Mouse (Mus musculus) hindbrain, embryonic 11.5 days (tissue): Measurements from ENCODE around the gene Prickle2. TPM values are rescaled to one million over a fixed set of nuclear protein-coding genes. Genes with fewer than 3 reads are reported as not detected.
A peak's percentile ranks its signal among the peaks of the same experiment; 100 is the strongest.

Experiments
- ATAC-seq: fragments of 200-750 bp; cut with Nextera tagmentation; 2 replicates; pipeline ENCODE4 v1.8.0; 2017; ENCODE audit warnings: mild to moderate bottlenecking, moderate TSS enrichment, moderate library complexity; ENCODE audit not compliant: low FRiP score
- DNase-seq: peaks from one replicate; pipeline ENCODE4 v3.0.0-alpha.2; 2015; ENCODE audit warnings: low spot score
- H3K27ac ChIP-seq: fragments of 300-500 bp; sonication (generic); 2 replicates; pipeline ENCODE4 v1.5.1; 2014; ENCODE audit warnings: mild to moderate bottlenecking, low read depth, low read length
- H3K27me3 ChIP-seq: fragments of 300-500 bp; sonication (generic); 2 replicates; pipeline ENCODE4 v1.6.1; 2014; ENCODE audit warnings: mild to moderate bottlenecking, low read length, moderate library complexity, mixed read lengths; ENCODE audit not compliant: control insufficient read depth, insufficient read depth
- H3K36me3 ChIP-seq: fragments of 300-500 bp; sonication (generic); 2 replicates; pipeline ENCODE4 v1.6.1; 2014; ENCODE audit warnings: mild to moderate bottlenecking, low read length, moderate library complexity, mixed read lengths; ENCODE audit not compliant: control insufficient read depth, insufficient read depth
- H3K4me1 ChIP-seq: fragments of 300-500 bp; sonication (generic); replicated peaks from 2 replicates; pipeline ENCODE4 v1.6.1; 2014; ENCODE audit warnings: low read length, mixed read lengths; ENCODE audit not compliant: control insufficient read depth, insufficient read depth
- H3K4me2 ChIP-seq: fragments of 300-500 bp; sonication (generic); replicated peaks from 2 replicates; pipeline ENCODE4 v1.6.1; 2014; ENCODE audit warnings: mild to moderate bottlenecking, low read depth, low read length
- H3K4me3 ChIP-seq: fragments of 300-500 bp; sonication (generic); 2 replicates; pipeline ENCODE4 v1.5.1; 2014; ENCODE audit warnings: low read depth, low read length
- H3K9ac ChIP-seq: fragments of 300-500 bp; sonication (generic); 2 replicates; pipeline ENCODE4 v1.6.1; 2014; ENCODE audit warnings: low read depth, low read length
- H3K9me3 ChIP-seq: fragments of 300-500 bp; sonication (generic); 2 replicates; pipeline ENCODE4 v1.6.1; 2016; ENCODE audit warnings: low read length; ENCODE audit not compliant: control insufficient read depth
- WGBS: fragments of 180-500 bp; shearing (Covaris S2); extraction: QIAGEN DNeasy Blood & Tissue Kit; methylation state at CpG from one replicate; pipeline ENCODE4 v1.1.7; 2014; 5-methylcytosine and 5-hydroxymethylcytosine counted together
- polyA plus RNA-seq: library from polyadenylated mRNA; unstranded; fragments of >200 nt; fragmentation: Nextera tagmentation; extraction: Ambion mirVana; gene quantifications from 2 replicates; pipeline ENCODE4 v1.2.1, GENCODE M21; 2014

The Prickle2 gene
- polyA plus RNA-seq, 1 experiment from 2014 or later = 10.0 TPM

GRCm38 (mm10) chr6:92451421-92451820 is 254.5 kb downstream of the Prickle2 start:
- Histone ChIP-seq H3K36me3 (no peaks in the 10 kb centered on the region), H3K4me3 (no peak overlapping the region), H3K27ac (no peak overlapping the region), H3K4me1 (0 out of 2 replicates have a peak, but pooled peaks cover 2% of the 10 kb centered on the region), H3K27me3 (no peaks in the 10 kb centered on the region), H3K9ac (no peak overlapping the region), H3K4me2 (no peak overlapping the region), H3K9me3 (no peaks in the 10 kb centered on the region)
- DNase-seq (no peak), ATAC-seq (no peak)
- 20% methylated on average over 1 of the region's 1 CpGs for WGBS

DNA sequence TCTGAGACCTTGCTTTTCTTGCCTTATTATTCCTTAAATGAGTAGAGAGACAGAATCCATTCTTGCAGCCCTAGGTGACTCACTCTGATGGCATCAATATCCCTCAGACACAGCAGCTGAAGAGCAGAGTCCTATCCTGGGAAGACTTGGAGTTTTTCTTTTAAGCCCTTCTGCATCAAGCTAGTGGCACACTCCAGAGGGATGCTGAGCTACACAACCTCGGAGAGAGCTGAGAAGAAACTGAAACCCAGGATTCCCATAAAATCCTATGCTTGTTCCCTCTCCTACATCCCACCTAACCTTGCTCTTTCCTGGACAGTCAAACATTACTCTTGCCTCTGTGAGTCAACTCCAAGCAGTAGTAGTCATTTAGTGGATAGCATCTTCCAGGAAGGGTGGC is 256.0 kb downstream of the Prickle2 start:
- no peak overlapping the region for H3K4me3 ChIP-seq
- WGBS = 91% methylated on average over 1 of the region's 1 CpGs
- DNase-seq (no peak), ATAC-seq (no peak)
- no peak overlapping the region for H3K9ac ChIP-seq
- H3K4me2 ChIP-seq = no peak overlapping the region
- 0 out of 2 replicates have a peak, but pooled peaks cover 2% of the 10 kb centered on the region for H3K4me1 ChIP-seq
- no peaks in the 10 kb centered on the region for H3K27me3 ChIP-seq
- no peaks in the 10 kb centered on the region for H3K9me3 ChIP-seq
- no peak overlapping the region for H3K27ac ChIP-seq
- no peaks in the 10 kb centered on the region for H3K36me3 ChIP-seq

DNA sequence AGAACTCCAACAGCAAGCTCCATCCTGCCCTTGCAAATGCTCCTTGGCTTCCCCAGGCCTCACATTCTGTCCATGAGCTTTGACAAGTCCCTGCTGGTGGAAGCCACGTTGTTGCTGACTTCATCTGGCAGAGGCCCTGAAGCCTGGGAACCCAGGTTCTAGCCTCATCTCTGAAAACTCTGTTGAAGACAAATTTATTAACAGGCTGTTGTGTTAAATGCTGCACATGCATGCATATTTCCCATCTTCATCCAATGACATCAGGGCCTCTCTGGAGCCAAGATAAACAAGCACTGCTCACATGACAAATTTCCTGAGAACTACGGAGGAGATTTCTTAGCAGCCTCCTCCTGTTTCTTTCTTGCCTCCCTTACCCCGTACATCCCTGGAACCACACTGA is 259.3 kb downstream of the Prickle2 start:
- H3K36me3 ChIP-seq = no peaks in the 10 kb centered on the region
- WGBS = 73% methylated on average over 3 of the region's 3 CpGs

DNA sequence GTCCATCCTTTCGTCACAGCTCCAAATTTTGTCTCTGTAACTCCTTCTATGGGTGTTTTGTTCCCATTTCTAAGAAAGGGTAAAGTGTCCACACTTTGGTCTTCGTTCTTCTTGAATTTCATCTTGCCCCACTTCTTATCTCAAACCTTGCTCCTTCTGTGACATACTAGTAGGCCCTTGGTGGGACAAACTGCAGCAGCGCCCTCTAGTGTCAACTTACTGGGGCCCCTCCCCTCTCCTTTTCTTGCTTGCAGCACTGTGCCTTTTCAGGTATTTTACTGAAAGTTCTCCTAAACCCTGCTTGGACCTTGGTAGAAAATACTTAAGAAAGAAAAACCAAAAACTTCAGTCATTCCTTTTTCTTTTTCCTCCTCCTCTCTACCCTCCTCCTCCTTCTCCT is 264.8 kb downstream of the Prickle2 start:
- no peak overlapping the region for H3K9ac ChIP-seq
- H3K36me3 ChIP-seq = no peaks in the 10 kb centered on the region
- DNase-seq = peak; percentile 27
- no peak overlapping the region for H3K4me2 ChIP-seq
- 48% methylated on average over 2 of the region's 3 CpGs for WGBS
- no peak overlapping the region for H3K27ac ChIP-seq
- no peaks in the 10 kb centered on the region for H3K27me3 ChIP-seq
- no peak overlapping the region for H3K4me3 ChIP-seq
- no peaks in the 10 kb centered on the region for H3K9me3 ChIP-seq
- no peaks in the 10 kb centered on the region for H3K4me1 ChIP-seq
- no peak for ATAC-seq

More for the DNA sequence above, 259.3 kb downstream of the Prickle2 start:
- H3K4me3 ChIP-seq = no peak overlapping the region
- no peaks in the 10 kb centered on the region for H3K27me3 ChIP-seq
- no peaks in the 10 kb centered on the region for H3K9me3 ChIP-seq
- H3K4me2 ChIP-seq = no peak overlapping the region
- no peaks in the 10 kb centered on the region for H3K4me1 ChIP-seq
- DNase-seq (no peak), ATAC-seq (no peak)
- H3K27ac ChIP-seq = no peak overlapping the region
- no peak overlapping the region for H3K9ac ChIP-seq

DNA sequence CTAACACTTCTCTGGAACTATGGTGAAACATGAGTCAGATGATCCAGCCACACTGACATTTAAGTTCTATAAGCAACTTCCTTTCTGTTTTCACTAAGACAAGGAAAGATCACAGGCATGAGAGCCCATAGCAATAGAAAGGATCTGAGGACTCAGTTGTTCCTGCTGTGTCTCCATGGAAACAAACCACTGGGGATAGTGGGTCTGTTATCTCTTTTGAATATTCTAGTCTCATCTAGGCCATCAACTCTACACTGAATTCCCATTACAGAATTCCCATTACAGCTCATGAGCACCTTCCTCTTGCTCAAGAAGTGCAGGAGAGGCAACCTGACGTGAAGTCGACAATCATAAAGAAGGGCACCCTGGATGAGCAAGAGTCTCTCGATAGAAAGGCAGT is 265.7 kb downstream of the Prickle2 start:
- Histone ChIP-seq H3K27me3 (no peaks in the 10 kb centered on the region), H3K4me2 (no peak overlapping the region), H3K4me3 (no peak overlapping the region), H3K27ac (no peak overlapping the region), H3K9me3 (no peaks in the 10 kb centered on the region), H3K36me3 (no peaks in the 10 kb centered on the region), H3K9ac (no peak overlapping the region), H3K4me1 (no peaks in the 10 kb centered on the region)
- ATAC-seq (no peak), DNase-seq (peak; percentile 27)
- 82% methylated on average over 3 of the region's 3 CpGs for WGBS

DNA sequence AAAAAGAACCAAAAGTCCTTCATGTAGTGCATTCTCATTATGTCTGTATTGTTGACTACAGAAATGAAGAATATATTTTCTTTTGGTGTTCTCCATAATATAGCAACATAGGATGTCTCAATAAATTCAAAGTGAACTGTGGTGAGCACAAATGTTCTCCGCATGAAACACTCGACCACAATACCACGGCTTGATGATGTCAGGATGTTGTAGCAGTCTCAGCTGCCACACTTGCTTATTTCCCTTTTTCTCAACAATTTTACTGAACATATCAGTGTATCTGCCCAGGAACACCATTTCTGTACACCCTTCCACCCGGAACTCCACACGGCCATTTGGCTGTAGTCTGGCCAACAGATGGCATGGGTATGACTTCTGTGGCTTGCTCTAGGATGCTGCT is 273.8 kb downstream of the Prickle2 start:
- H3K4me1 ChIP-seq = no peaks in the 10 kb centered on the region
- no peak for ATAC-seq
- WGBS = 94% methylated on average over 5 of the region's 5 CpGs

DNA sequence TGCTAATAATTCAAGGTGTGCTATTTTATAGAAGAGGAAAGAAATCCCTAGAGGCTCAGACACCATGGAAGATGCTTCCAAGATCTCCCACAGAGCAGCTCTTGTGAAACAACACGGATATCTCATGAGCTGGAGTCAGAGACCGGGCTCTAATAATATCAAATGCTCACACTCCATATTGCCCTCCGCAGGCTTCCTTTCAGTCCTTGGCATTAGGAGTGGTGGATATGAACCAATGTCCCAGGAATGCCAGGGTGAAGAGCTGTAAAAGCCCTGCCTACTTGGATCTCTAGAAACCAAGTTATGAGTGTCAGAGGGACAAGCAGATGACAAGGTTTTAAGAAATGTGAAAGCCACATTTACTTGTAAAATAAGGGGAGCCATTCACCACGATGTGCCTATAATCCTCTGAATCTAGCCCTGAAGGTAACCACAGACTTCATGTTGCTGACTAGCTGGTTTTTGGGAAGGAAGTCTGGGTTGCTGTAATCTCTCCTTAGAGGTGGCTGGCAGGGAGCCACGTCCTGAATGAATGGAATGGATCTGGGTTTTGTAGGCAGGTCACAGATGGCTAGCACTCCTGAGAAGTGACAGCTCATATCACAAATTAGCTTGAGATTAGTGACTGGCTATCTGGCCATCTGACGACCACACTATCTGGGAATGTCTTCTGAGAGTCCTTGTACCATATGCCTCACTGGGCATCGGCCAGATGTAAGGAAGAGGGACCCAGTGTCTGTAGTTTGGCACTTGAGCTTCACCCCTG is 278.4 kb downstream of the Prickle2 start:
- H3K4me2 ChIP-seq = no peak overlapping the region
- no peaks in the 10 kb centered on the region for H3K27me3 ChIP-seq
- H3K9me3 ChIP-seq = no peaks in the 10 kb centered on the region
- no peaks in the 10 kb centered on the region for H3K4me1 ChIP-seq
- H3K36me3 ChIP-seq = no peaks in the 10 kb centered on the region
- no peak overlapping the region for H3K4me3 ChIP-seq
- no peak overlapping the region for H3K27ac ChIP-seq
- DNase-seq = no peak
- ATAC-seq = no peak
- WGBS = 81% methylated on average over 7 of the region's 7 CpGs
- H3K9ac ChIP-seq = no peak overlapping the region

More for the DNA sequence above, 273.8 kb downstream of the Prickle2 start:
- H3K36me3 ChIP-seq = no peaks in the 10 kb centered on the region
- no peak overlapping the region for H3K4me3 ChIP-seq
- no peak for DNase-seq
- H3K4me2 ChIP-seq = no peak overlapping the region
- H3K27me3 ChIP-seq = no peaks in the 10 kb centered on the region
- no peak overlapping the region for H3K27ac ChIP-seq
- no peaks in the 10 kb centered on the region for H3K9me3 ChIP-seq
- no peak overlapping the region for H3K9ac ChIP-seq

DNA sequence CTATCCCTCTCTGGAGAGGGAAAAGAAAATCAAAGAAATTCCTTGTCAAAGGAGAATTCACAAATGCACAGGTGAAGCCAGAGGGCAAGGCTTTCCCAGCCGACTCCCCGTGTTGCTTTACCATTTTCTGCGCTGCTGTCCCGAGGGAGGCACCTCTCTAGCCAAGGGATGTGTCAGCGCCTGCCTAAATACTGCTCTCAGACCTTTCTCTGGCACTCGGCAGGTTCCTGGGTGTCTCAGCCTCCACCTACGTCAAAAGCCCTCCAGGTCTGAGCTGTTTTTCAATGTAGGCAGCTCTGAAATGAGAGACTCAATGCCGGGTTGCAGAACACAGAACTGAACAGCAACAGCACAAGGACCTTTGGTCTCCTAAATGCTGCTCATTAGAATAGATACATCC is 280.1 kb downstream of the Prickle2 start:
- Histone ChIP-seq H3K4me3 (no peak overlapping the region), H3K36me3 (no peaks in the 10 kb centered on the region), H3K27ac (no peak overlapping the region), H3K27me3 (no peaks in the 10 kb centered on the region), H3K9me3 (no peaks in the 10 kb centered on the region), H3K9ac (no peak overlapping the region), H3K4me2 (no peak overlapping the region), H3K4me1 (no peaks in the 10 kb centered on the region)
- ATAC-seq (no peak), DNase-seq (no peak)
- 71% methylated on average over 8 of the region's 8 CpGs for WGBS

- ATAC-seq (no peak), DNase-seq (no peak)
- H3K36me3 ChIP-seq = no peaks in the 10 kb centered on the region
- no peak overlapping the region for H3K9ac ChIP-seq
- no peak overlapping the region for H3K4me3 ChIP-seq
- no peaks in the 10 kb centered on the region for H3K4me1 ChIP-seq
- H3K27ac ChIP-seq = no peak overlapping the region
- no peaks in the 10 kb centered on the region for H3K27me3 ChIP-seq
- 85% methylated on average over 7 of the region's 7 CpGs for WGBS
- no peaks in the 10 kb centered on the region for H3K9me3 ChIP-seq
- no peak overlapping the region for H3K4me2 ChIP-seq
Measured at GRCm38 (mm10) chr6:92425476-92425875, 280.5 kb downstream of the Prickle2 start.
